In the genomic region with DNA sequence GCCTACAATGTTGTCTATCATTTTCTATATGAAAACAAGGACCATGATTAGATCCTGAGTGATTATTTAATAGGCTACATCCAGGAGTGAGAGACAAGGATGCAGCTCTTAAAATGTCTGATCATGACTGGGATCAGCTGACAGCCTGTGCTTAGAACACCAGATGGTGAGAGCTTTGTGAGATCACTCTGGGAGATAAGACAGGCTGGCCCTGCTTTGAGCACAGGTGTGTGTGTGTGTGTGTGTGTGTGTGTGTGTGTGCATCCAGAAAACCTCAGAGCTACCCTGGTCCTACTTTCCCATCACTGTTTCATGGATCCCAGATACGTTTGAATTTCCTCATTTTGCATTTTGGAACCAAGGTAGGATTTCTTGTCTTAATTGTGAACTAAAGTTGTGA, we compare ENCODE assay signal across 22 mouse cellular contexts. TPM values are rescaled to one million over a fixed set of nuclear protein-coding genes. Genes with fewer than 3 reads are reported as not detected.
DNase-seq lines count a peak whose midpoint lies in the region; ATAC-seq lines count a peak whose summit lies in the region.
"Not testable (repeated sequence)": the region's sequence is repeated elsewhere in the genome, so short reads cannot be mapped to it uniquely, and the experiment has no call there.
"Had no signal": no experiment of that assay in that cellular context is flagged by ENCODE, and none has a peak within 500 bp of the region (broad histone marks: within the 10 kb centered on the region; RNA-seq: fewer than 3 reads in every experiment).

No protein-coding gene starts in this region.

- not testable (repeated sequence) for H3K9me3 ChIP-seq in hindbrain, embryonic 16.5 days (ENCODE audit: control insufficient read depth, low read length)

- H3K36me3 ChIP-seq in hindbrain, embryonic 16.5 days (ENCODE audit: control insufficient read depth, insufficient read depth, low read length) = not testable (repeated sequence)

- not testable (repeated sequence) for H3K4me3 ChIP-seq in hindbrain, embryonic 16.5 days (ENCODE audit: low read length)

- not testable (repeated sequence) for H3K27me3 ChIP-seq in hindbrain, embryonic 16.5 days (replicated peaks; ENCODE audit: control insufficient read depth, insufficient read depth, low read length)

- ATAC-seq in hindbrain, embryonic 16.5 days = peak; percentile 27; the same call in 1 of the 2 replicates

- DNase-seq in brain, adult 2 months (ENCODE audit: low read depth, low spot score) = peak; percentile 54
- DNase-seq in cerebellum, adult 11 months = peak; percentile 7
- DNase-seq in cerebellum, adult 9-10 months = peak; percentile 19
- peak; percentile 24 to 43 for DNase-seq in cerebellum, postnatal 14 days
- peak; percentile 7 for DNase-seq in layer of hippocampus, adult 9-11 months
- DNase-seq in retina, adult 2 months (ENCODE audit: low read depth, low spot score) = peak; percentile 4
- DNase-seq in retina, postnatal 7 days (ENCODE audit: low read depth, low spot score) = peak; percentile 2

- not testable (repeated sequence) for H3K4me2 ChIP-seq in hindbrain, embryonic 16.5 days (ENCODE audit: low read length)

- not testable (repeated sequence) for H3K4me1 ChIP-seq in hindbrain, embryonic 16.5 days (ENCODE audit: control insufficient read depth, insufficient read depth, low read depth, low read length)

- H3K9ac ChIP-seq in hindbrain, embryonic 16.5 days (ENCODE audit: low read depth, low read length) = not testable (repeated sequence)

- not testable (repeated sequence) for H3K27ac ChIP-seq in hindbrain, embryonic 16.5 days (ENCODE audit: low read depth, low read length)

- WGBS in hindbrain, embryonic 16.5 days = 78% methylated on average over 1 of the region's 1 CpGs

RNA-seq across cellular contexts. Expression of a gene that starts 1.3 kb away (rescaled TPM):
- polyA plus RNA-seq in hindbrain, embryonic 16.5 days (2015; fragmentation: Nextera tagmentation; extraction: Ambion mirVana) = not detected in 2 replicates
- polyA plus RNA-seq: activated CD4-positive, CD25-positive, alpha-beta regulatory T cell, adult 4 months; CD4-positive, CD25-positive, alpha-beta regulatory T cell, adult 4 months; cerebellum, adult 2 months; embryonic facial prominence, embryonic 11.5 days; embryonic facial prominence, embryonic 13.5 days; embryonic facial prominence, embryonic 15.5 days; erythroblast, embryonic 14.5 days; forebrain, embryonic 10.5 days; forebrain, embryonic 12.5 days; forebrain, embryonic 14.5 days; forebrain, embryonic 16.5 days; G1E had no signal

RNA-seq across cellular contexts. Expression of a gene that starts 13.2 kb away (rescaled TPM):
- not detected in 2 replicates for polyA plus RNA-seq in hindbrain, embryonic 16.5 days (2015; fragmentation: Nextera tagmentation; extraction: Ambion mirVana)
- polyA plus RNA-seq: activated CD4-positive, CD25-positive, alpha-beta regulatory T cell, adult 4 months; CD4-positive, CD25-positive, alpha-beta regulatory T cell, adult 4 months; cerebellum, adult 2 months; embryonic facial prominence, embryonic 11.5 days; embryonic facial prominence, embryonic 13.5 days; embryonic facial prominence, embryonic 15.5 days; erythroblast, embryonic 14.5 days; forebrain, embryonic 10.5 days; forebrain, embryonic 12.5 days; forebrain, embryonic 14.5 days; forebrain, embryonic 16.5 days; G1E had no signal

RNA-seq across cellular contexts. Expression of a gene that starts 25.7 kb away (rescaled TPM):
- not detected in 2 replicates for polyA plus RNA-seq in hindbrain, embryonic 16.5 days (2015; fragmentation: Nextera tagmentation; extraction: Ambion mirVana)
- polyA plus RNA-seq: activated CD4-positive, CD25-positive, alpha-beta regulatory T cell, adult 4 months; CD4-positive, CD25-positive, alpha-beta regulatory T cell, adult 4 months; cerebellum, adult 2 months; embryonic facial prominence, embryonic 11.5 days; embryonic facial prominence, embryonic 13.5 days; embryonic facial prominence, embryonic 15.5 days; erythroblast, embryonic 14.5 days; forebrain, embryonic 10.5 days; forebrain, embryonic 12.5 days; forebrain, embryonic 14.5 days; forebrain, embryonic 16.5 days; G1E had no signal

RNA-seq across cellular contexts. Expression of a gene that starts 31.3 kb away (rescaled TPM):
- polyA plus RNA-seq in hindbrain, embryonic 16.5 days (2015; fragmentation: Nextera tagmentation; extraction: Ambion mirVana) = 0.31 TPM in 1 of 2 replicates, not detected in the other
- polyA plus RNA-seq: activated CD4-positive, CD25-positive, alpha-beta regulatory T cell, adult 4 months; CD4-positive, CD25-positive, alpha-beta regulatory T cell, adult 4 months; cerebellum, adult 2 months; embryonic facial prominence, embryonic 11.5 days; embryonic facial prominence, embryonic 13.5 days; forebrain, embryonic 12.5 days; forebrain, embryonic 14.5 days; forebrain, embryonic 16.5 days; Patski had no signal

RNA-seq across cellular contexts. Expression of a gene that starts 40.7 kb away (rescaled TPM):
- not detected in 2 replicates for polyA plus RNA-seq in hindbrain, embryonic 16.5 days (2015; fragmentation: Nextera tagmentation; extraction: Ambion mirVana)
- polyA plus RNA-seq: activated CD4-positive, CD25-positive, alpha-beta regulatory T cell, adult 4 months; CD4-positive, CD25-positive, alpha-beta regulatory T cell, adult 4 months; cerebellum, adult 2 months; embryonic facial prominence, embryonic 11.5 days; embryonic facial prominence, embryonic 13.5 days; embryonic facial prominence, embryonic 15.5 days; erythroblast, embryonic 14.5 days; forebrain, embryonic 10.5 days; forebrain, embryonic 12.5 days; forebrain, embryonic 14.5 days; forebrain, embryonic 16.5 days; frontal cortex, adult 2 months; G1E had no signal

Comparison
In these comparisons a context has a peak if more than half of its experiments do, and no peak if none do; other contexts are left out.
1. DNase-seq: peak in every context shown above with its lines; median percentile 54 in brain, adult 2 months; 34 in cerebellum, postnatal 14 days; 19 in cerebellum, adult 9-10 months; 7 in cerebellum, adult 11 months; 7 in layer of hippocampus, adult 9-11 months; 4 in retina, adult 2 months; 2 in retina, postnatal 7 days.